Mouse (Mus musculus) gonadal fat pad, adult 2 months (tissue): ENCODE measurements around the gene Gpr33. TPM values are rescaled to one million over a fixed set of nuclear protein-coding genes. Genes with fewer than 3 reads are reported as not detected.

ENCODE experiments used
- DNase-seq: peaks from one replicate; pipeline ENCODE4 v3.0.0-alpha.2; 2012; ENCODE audit warnings: low read depth
- polyA plus RNA-seq: library from polyadenylated mRNA; depleted of rRNA; stranded (reverse); fragments of >200 nt; gene quantifications from 2 replicates; pipeline ENCODE4 v1.2.3, GENCODE M21; 2012; rRNA removed

The Gpr33 gene
- polyA plus RNA-seq = 0.11 TPM in 1 of 2 replicates, not detected in the other

- DNase-seq = no peak
Measured at GRCm38 (mm10) chr12:52027963-52028362, at the start of gene Gpr33. Gene Gpr33 (minus strand): TSS chr12:52028063.

GRCm38 (mm10) chr12:52049324-52049723 is 21.5 kb upstream of the Gpr33 start:
- DNase-seq = no peak

- no peak for DNase-seq
Measured at GRCm38 (mm10) chr12:52046371-52046770, 18.5 kb upstream of the Gpr33 start.

- DNase-seq = no peak
Measured at GRCm38 (mm10) chr12:52042818-52043336, 15.0 kb upstream of the Gpr33 start.

- no peak for DNase-seq
Measured at GRCm38 (mm10) chr12:52038352-52038751, 10.5 kb upstream of the Gpr33 start.

GRCm38 (mm10) chr12:52034956-52035355 is 7.1 kb upstream of the Gpr33 start:
- no peak for DNase-seq

GRCm38 (mm10) chr12:52032276-52032675 is 4.4 kb upstream of the Gpr33 start:
- no peak for DNase-seq

GRCm38 (mm10) chr12:52014494-52015029 is 13.3 kb downstream of the Gpr33 start:
- DNase-seq = no peak

GRCm38 (mm10) chr12:52014044-52014443 is 13.8 kb downstream of the Gpr33 start:
- DNase-seq = no peak

GRCm38 (mm10) chr12:52013274-52013673 is 14.6 kb downstream of the Gpr33 start:
- no peak for DNase-seq

- DNase-seq = no peak
Measured at GRCm38 (mm10) chr12:52012159-52012558, 15.7 kb downstream of the Gpr33 start.

GRCm38 (mm10) chr12:52010630-52010961 is 17.3 kb downstream of the Gpr33 start:
- no peak for DNase-seq

- no peak for DNase-seq
Measured at GRCm38 (mm10) chr12:52009928-52010629, 17.8 kb downstream of the Gpr33 start.

GRCm38 (mm10) chr12:52006633-52006994 is 21.2 kb downstream of the Gpr33 start:
- no peak for DNase-seq

GRCm38 (mm10) chr12:52005877-52006632 is 21.8 kb downstream of the Gpr33 start, which contains the start of gene Dtd2:
Gene Dtd2 (minus strand): TSS chr12:52006501.
- no peak for DNase-seq

GRCm38 (mm10) chr12:52002746-52003145 is 25.1 kb downstream of the Gpr33 start:
- no peak for DNase-seq

- no peak for DNase-seq
Measured at GRCm38 (mm10) chr12:52001544-52001943, 26.3 kb downstream of the Gpr33 start.

GRCm38 (mm10) chr12:51998366-51998932 is 29.4 kb downstream of the Gpr33 start:
- DNase-seq = no peak

GRCm38 (mm10) chr12:51995738-51996536 is 31.9 kb downstream of the Gpr33 start:
- DNase-seq = no peak

- no peak for DNase-seq
Measured at GRCm38 (mm10) chr12:51990629-51991028, 37.2 kb downstream of the Gpr33 start.

- DNase-seq = no peak
Measured at GRCm38 (mm10) chr12:51988536-51988935, 39.3 kb downstream of the Gpr33 start.

- DNase-seq = no peak
Measured at GRCm38 (mm10) chr12:51985826-51986225, 42.0 kb downstream of the Gpr33 start.
